Mouse (Mus musculus) kidney, adult 2 months (tissue): ENCODE results near the gene Ablim1. TPM values are rescaled to one million over a fixed set of nuclear protein-coding genes. Genes with fewer than 3 reads are reported as not detected.

Experiments
- DNase-seq: peaks from one replicate; pipeline ENCODE4 v3.0.0; 2021
- H3K27ac ChIP-seq: fragments of 200-500 bp; 2 replicates; pipeline ENCODE4 v1.5.1; 2012; ENCODE audit warnings: low read depth, low read length, control low read depth, inconsistent platforms; ENCODE audit not compliant: insufficient read depth
- H3K27me3 ChIP-seq: fragments of 200-500 bp; replicated peaks from 2 replicates; pipeline ENCODE4 v1.6.1; 2012; ENCODE audit warnings: mild to moderate bottlenecking, moderate library complexity, low read length, inconsistent platforms; ENCODE audit not compliant: control insufficient read depth, insufficient read depth
- H3K36me3 ChIP-seq: fragments of 200-500 bp; 2 replicates; pipeline ENCODE4 v1.6.1; 2012; ENCODE audit warnings: mild to moderate bottlenecking, moderate library complexity, low read length, inconsistent platforms; ENCODE audit not compliant: control insufficient read depth, insufficient read depth
- H3K4me1 ChIP-seq: fragments of 200-500 bp; 2 replicates; pipeline ENCODE4 v1.6.1; 2011; ENCODE audit warnings: low read length; ENCODE audit not compliant: control insufficient read depth, insufficient read depth
- H3K4me3 ChIP-seq: fragments of 200-500 bp; 2 replicates; pipeline ENCODE4 v1.5.1; 2011; ENCODE audit warnings: mild to moderate bottlenecking, low read depth, low read length, control low read depth; ENCODE audit not compliant: insufficient read depth
- CTCF ChIP-seq: fragments of 200-500 bp; conservative IDR thresholded peaks from 2 replicates; pipeline ENCODE4 v1.5.1; 2011; ENCODE audit warnings: low read depth, mild to moderate bottlenecking, control low read depth, low read length, moderate library complexity, mixed read lengths; ENCODE audit not compliant: insufficient read depth, insufficient read length
- POLR2A ChIP-seq: fragments of 200-500 bp; IDR thresholded peaks from one replicate; pipeline ENCODE4 v1.6.1; 2011; ENCODE audit warnings: low read depth, low read length, control low read depth
- WGBS: fragments of 180-500 bp; shearing (Covaris S2); methylation state at CpG from one replicate; pipeline ENCODE4 v1.1.7; 2018; 5-methylcytosine and 5-hydroxymethylcytosine counted together
- polyA plus RNA-seq: library from polyadenylated mRNA; depleted of rRNA; stranded (reverse); fragments of >200 nt; gene quantifications from 2 replicates; pipeline ENCODE4 v1.2.3, GENCODE M21; 2012

Gene Ablim1
- polyA plus RNA-seq, 1 experiment, result 34.7 TPM

GRCm38 (mm10) chr19:57240259-57240658 is 74.5 kb downstream of the Ablim1 start:
- Histone ChIP-seq H3K27ac (no peak overlapping the region), H3K4me1 (peaks cover 24% of the 10 kb centered on the region), H3K4me3 (no peak overlapping the region), H3K27me3 (no peaks in the 10 kb centered on the region), H3K36me3 (no peaks in the 10 kb centered on the region)
- no peak for DNase-seq
- TF ChIP-seq CTCF (no peak), POLR2A (no peak)
- 82% methylated on average over 6 of the region's 6 CpGs for WGBS

- H3K27ac ChIP-seq, result peak overlapping the region; percentile 1; the same call in 1 of the 2 replicates
- no peak overlapping the region for H3K4me3 ChIP-seq
- WGBS, result 24% methylated on average over 11 of the region's 11 CpGs
- TF ChIP-seq POLR2A (no peak), CTCF (no peak)
- DNase-seq, result peak; percentile 92
- no peaks in the 10 kb centered on the region for H3K27me3 ChIP-seq
- no peaks in the 10 kb centered on the region for H3K36me3 ChIP-seq
- peaks cover 24% of the 10 kb centered on the region for H3K4me1 ChIP-seq
Measured at GRCm38 (mm10) chr19:57239176-57239784, 75.4 kb downstream of the Ablim1 start.

- Histone ChIP-seq H3K36me3 (no peaks in the 10 kb centered on the region), H3K4me3 (no peak overlapping the region), H3K4me1 (peaks cover 24% of the 10 kb centered on the region), H3K27me3 (no peaks in the 10 kb centered on the region), H3K27ac (peak overlapping the region; percentile 1)
- DNase-seq, result peak; percentile 83
- 45% methylated on average over 7 of the region's 7 CpGs for WGBS
- TF ChIP-seq POLR2A, result no peak
- TF ChIP-seq CTCF, result no peak
Measured at GRCm38 (mm10) chr19:57238461-57238860, 76.3 kb downstream of the Ablim1 start.

- H3K4me3 ChIP-seq, result no peak overlapping the region
- no peak overlapping the region for H3K27ac ChIP-seq
- no peak for DNase-seq
- WGBS, result 76% methylated on average over 6 of the region's 6 CpGs
- peaks cover 23% of the 10 kb centered on the region for H3K4me1 ChIP-seq
- no peaks in the 10 kb centered on the region for H3K27me3 ChIP-seq
- H3K36me3 ChIP-seq, result no peaks in the 10 kb centered on the region
- TF ChIP-seq CTCF (no peak), POLR2A (no peak)
Measured at GRCm38 (mm10) chr19:57237534-57237933, 77.2 kb downstream of the Ablim1 start.

- 87% methylated on average over 15 of the region's 15 CpGs for WGBS
- TF ChIP-seq POLR2A (no peak), CTCF (no peak)
- Histone ChIP-seq H3K4me1 (peaks cover 14% of the 10 kb centered on the region), H3K27me3 (no peaks in the 10 kb centered on the region), H3K4me3 (no peak overlapping the region), H3K27ac (no peak overlapping the region), H3K36me3 (no peaks in the 10 kb centered on the region)
- DNase-seq, result no peak
Measured at GRCm38 (mm10) chr19:57236647-57237046, 78.1 kb downstream of the Ablim1 start.

DNA sequence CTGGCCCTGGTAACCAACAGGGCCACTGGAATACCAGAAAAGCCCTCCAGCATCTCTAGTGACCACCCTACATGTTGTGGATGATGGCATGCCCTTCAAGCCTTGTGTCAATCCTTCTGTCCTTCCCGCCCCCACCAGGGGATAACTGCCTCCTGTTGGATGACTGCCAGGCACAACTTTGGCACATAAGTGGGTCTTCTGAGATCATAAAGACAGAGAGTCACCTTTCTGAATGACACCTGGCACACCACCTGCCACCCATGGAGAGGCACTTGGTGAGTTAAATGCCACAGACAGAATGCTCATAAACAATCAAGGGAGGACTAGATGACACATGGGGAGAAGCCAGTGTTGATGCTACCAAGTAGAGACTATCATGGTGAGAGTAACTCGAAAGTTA is 78.8 kb downstream of the Ablim1 start:
- Histone ChIP-seq H3K4me1 (peaks cover 10% of the 10 kb centered on the region), H3K36me3 (no peaks in the 10 kb centered on the region), H3K27me3 (no peaks in the 10 kb centered on the region), H3K27ac (no peak overlapping the region), H3K4me3 (no peak overlapping the region)
- TF ChIP-seq POLR2A (no peak), CTCF (no peak)
- 91% methylated on average over 2 of the region's 2 CpGs for WGBS
- DNase-seq, result no peak

DNA sequence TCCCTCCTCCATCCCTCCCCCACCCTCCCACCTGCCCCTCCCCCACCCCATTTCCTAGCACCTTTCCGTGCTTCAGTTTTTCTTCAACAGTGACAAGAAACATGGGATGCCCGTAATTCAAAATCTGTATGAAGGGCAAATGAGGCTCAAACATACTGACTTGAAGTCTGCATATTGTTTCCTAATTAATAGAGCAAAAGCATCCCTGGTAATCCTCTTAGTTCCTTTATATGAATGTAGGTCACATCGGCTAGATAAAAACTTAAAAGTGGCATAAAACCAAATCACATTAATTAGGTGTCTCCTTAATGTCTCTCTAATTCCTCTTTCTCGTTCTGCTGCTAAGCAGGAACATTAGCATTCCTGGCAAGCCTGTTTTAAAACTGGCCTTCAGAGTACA is 83.7 kb downstream of the Ablim1 start:
- no peak overlapping the region for H3K4me3 ChIP-seq
- no peak for TF ChIP-seq POLR2A
- no peak for TF ChIP-seq CTCF
- 62% methylated on average over 4 of the region's 4 CpGs for WGBS
- H3K27me3 ChIP-seq, result no peaks in the 10 kb centered on the region
- no peaks in the 10 kb centered on the region for H3K36me3 ChIP-seq
- no peak for DNase-seq
- H3K4me1 ChIP-seq, result no peaks in the 10 kb centered on the region
- H3K27ac ChIP-seq, result no peak overlapping the region
